Mouse (Mus musculus): Measurements from ENCODE around the gene Lrp6. TPM values are rescaled to one million over a fixed set of nuclear protein-coding genes. Genes with fewer than 3 reads are reported as not detected.

The Lrp6 gene
- polyA plus RNA-seq, 1 experiment from 2014 or later, result 29.2 TPM

DNA sequence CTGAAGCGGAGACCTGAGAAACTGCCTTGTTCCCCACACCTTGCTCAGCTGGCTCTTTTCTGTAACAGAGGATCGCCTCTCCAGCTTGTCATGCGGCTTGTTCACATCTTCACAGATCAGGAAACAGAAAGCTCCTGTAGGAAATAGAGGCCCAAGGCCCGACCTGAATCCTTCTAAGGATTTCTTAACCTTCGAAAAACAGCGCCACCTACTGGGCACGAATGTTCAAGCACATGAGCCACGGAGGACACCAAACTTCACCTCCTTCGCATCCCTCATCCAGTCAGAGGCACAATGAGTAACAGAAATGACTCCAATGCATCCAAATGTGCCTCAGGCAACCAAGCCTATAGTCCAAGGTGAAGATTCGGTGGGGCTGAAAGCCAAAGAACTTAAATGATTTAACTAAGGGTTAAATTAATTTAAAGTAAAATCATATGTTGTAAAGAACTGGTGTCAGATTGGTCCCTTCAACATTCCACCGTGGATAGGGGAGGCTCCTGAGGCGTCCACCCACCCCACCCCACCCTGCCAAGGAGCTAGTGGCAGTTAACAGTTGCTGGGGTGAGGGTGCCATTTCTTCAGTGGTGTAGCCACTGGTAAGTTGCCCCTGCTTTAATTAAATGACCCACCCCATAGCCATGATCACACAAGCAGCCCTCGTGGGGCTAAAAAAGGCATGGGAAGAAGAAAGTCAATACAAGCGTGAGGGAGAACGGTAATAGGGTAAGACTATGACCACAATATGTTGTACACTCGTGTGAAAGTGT, 163.7 kb downstream of the Lrp6 start:
- Histone ChIP-seq H3K9ac (ENCODE audit: low read length) (no peak overlapping the region), H3K36me3 (ENCODE audit: control insufficient read depth, insufficient read depth, low read length) (no peaks in the 10 kb centered on the region), H3K4me3 (ENCODE audit: low read depth, low read length) (no peak overlapping the region), H3K27ac (ENCODE audit: low read depth, low read length) (no peak overlapping the region), H3K9me3 (ENCODE audit: control insufficient read depth, low read length) (no peaks in the 10 kb centered on the region), H3K4me2 (ENCODE audit: low read depth) (no peak overlapping the region), H3K27me3 (ENCODE audit: control insufficient read depth, insufficient read depth, low read length) (no peaks in the 10 kb centered on the region), H3K4me1 (ENCODE audit: control insufficient read depth, insufficient read depth, low read length) (no peaks in the 10 kb centered on the region)
- WGBS, result 43% methylated on average over 16 of the region's 16 CpGs
- DNase-seq (ENCODE audit: low spot score) (peak; percentile 77), ATAC-seq (ENCODE audit: insufficient read depth, low FRiP score, low TSS enrichment) (no peak)

Other genes starting within 250 kb of the Lrp6 start
- not detected in 2 replicates for gene Bcl2l14, start 170.6 kb downstream of the Lrp6 start, polyA plus RNA-seq (2014; fragmentation: Nextera tagmentation; extraction: Ambion mirVana)
- 0.55 and 0.72 TPM in 2 replicates for gene Mansc1, start 65.5 kb upstream of the Lrp6 start, polyA plus RNA-seq (2014; fragmentation: Nextera tagmentation; extraction: Ambion mirVana)
- gene Borcs5, start 72.5 kb upstream of the Lrp6 start, polyA plus RNA-seq (2014; fragmentation: Nextera tagmentation; extraction: Ambion mirVana), result 27.8 and 32.1 TPM in 2 replicates
- gene Dusp16, start 225.7 kb upstream of the Lrp6 start, polyA plus RNA-seq (2014; fragmentation: Nextera tagmentation; extraction: Ambion mirVana), result 16.7 and 16.8 TPM in 2 replicates

Measured in neural tube, embryonic 11.5 days (tissue).